Mouse (Mus musculus): Measurements from ENCODE around the gene Pycard. TPM values are rescaled to one million over a fixed set of nuclear protein-coding genes. Genes with fewer than 3 reads are reported as not detected.
"Not testable (repeated sequence)": the region's sequence is repeated elsewhere in the genome, so short reads cannot be mapped to it uniquely, and the experiment has no call there.

The Pycard gene
- total RNA-seq, 2 experiments from 2014 or later = 1.4 to 3.4 TPM

DNA sequence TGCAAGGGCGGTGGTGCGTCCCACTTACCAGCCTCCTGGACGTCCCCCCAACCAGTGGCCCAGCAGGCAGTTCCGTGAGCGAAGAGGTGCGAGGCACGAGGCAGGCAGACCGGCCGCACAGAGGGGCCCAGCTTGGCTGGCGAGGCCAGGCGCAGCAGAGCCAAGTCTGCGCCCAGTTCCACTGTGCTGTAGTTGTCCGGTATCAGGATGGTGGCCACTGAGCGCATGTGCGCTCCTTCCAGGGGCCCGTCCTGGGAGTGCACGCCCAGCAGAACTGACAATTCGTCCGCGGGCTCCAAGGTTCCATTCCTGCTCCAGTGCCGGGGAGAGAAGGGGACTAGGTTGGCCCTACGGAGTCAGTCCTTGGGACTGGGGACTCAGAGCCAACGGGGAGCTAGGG lies 49.1 kb downstream of the Pycard start:
- no peak for DNase-seq (ENCODE audit: extremely low spot score in 1 of 2, low spot score in 1 of 2)

GRCm38 (mm10) chr7:127942097-127942496 lies 51.6 kb downstream of the Pycard start:
- not testable (repeated sequence) for DNase-seq (ENCODE audit: extremely low spot score in 1 of 2, low spot score in 1 of 2)

Other genes with a start within 250 kb of the Pycard start
- 10 to 100 TPM; 63.4 to 66.7 TPM for gene Fbxl19, start 249.3 kb downstream of the Pycard start, total RNA-seq (2021)
- 10 to 100 TPM; 28.7 to 33.2 TPM for gene Orai3, start 224.1 kb downstream of the Pycard start, total RNA-seq (2021)
- 10 to 100 TPM; 35.1 to 50.0 TPM for gene Setd1a, start 217.2 kb downstream of the Pycard start, total RNA-seq (2021)
- 1 to 10 TPM; 3.7 to 5.7 TPM for gene Gm49388, start 208.3 kb downstream of the Pycard start, total RNA-seq (2021)
- 1 to 10 TPM; 4.5 to 5.3 TPM for gene Hsd3b7, start 193.3 kb downstream of the Pycard start, total RNA-seq (2021)
- gene Stx4a, start 169.6 kb downstream of the Pycard start, total RNA-seq (2021) = 10 to 100 TPM; 59.9 to 62.5 TPM
- gene Stx1b, start 169.3 kb downstream of the Pycard start, total RNA-seq (2021) = 100 to 1,000 TPM; 329 to 362 TPM
- gene Zfp646, start 117.6 kb downstream of the Pycard start, total RNA-seq (2021) = 10 to 100 TPM; 30.8 to 31.3 TPM
- gene Zfp668, start 117.0 kb downstream of the Pycard start, total RNA-seq (2021) = 10 to 100 TPM; 20.4 to 25.8 TPM
- 1 to 10 TPM; 1.9 to 2.6 TPM for gene Prss53, start 102.9 kb downstream of the Pycard start, total RNA-seq (2021)
- not detected for gene Gm21974, start 98.4 kb downstream of the Pycard start, total RNA-seq (2021)
- gene Vkorc1, start 98.2 kb downstream of the Pycard start, total RNA-seq (2021) = 10 to 100 TPM; 21.6 to 30.4 TPM
- 10 to 100 TPM; 41.4 to 51.6 TPM for gene Bckdk, start 89.8 kb downstream of the Pycard start, total RNA-seq (2021)
- gene Kat8, start 81.4 kb downstream of the Pycard start, total RNA-seq (2021) = 10 to 100 TPM; 27.8 to 33.9 TPM
- gene Prss8, start 63.8 kb downstream of the Pycard start, total RNA-seq (2021) = under 1 TPM; 0.35 to 0.52 TPM
- 10 to 100 TPM; 10.6 to 13.5 TPM for gene Prss36, start 47.1 kb downstream of the Pycard start, total RNA-seq (2021)
- gene Fus, start 26.4 kb downstream of the Pycard start, total RNA-seq (2021) = 100 to 1,000 TPM; 270 to 376 TPM
- gene Trim72, start 10.1 kb upstream of the Pycard start, total RNA-seq (2021) = under 1 TPM; 0.21 to 0.25 TPM
- gene Itgam, start 68.8 kb upstream of the Pycard start, total RNA-seq (2021) = 10 to 100 TPM; 13.1 to 13.9 TPM
- gene Gm49368, start 68.8 kb upstream of the Pycard start, total RNA-seq (2021) = not detected
- gene Itgax, start 135.7 kb upstream of the Pycard start, total RNA-seq (2021) = under 1 TPM; 0.09 to 0.20 TPM
- gene Itgad, start 160.5 kb upstream of the Pycard start, total RNA-seq (2021) = 1 to 10 TPM in 1 of 2 experiments, under 1 TPM in 1; 0.79 to 1.5 TPM
- gene Cox6a2, start 212.5 kb upstream of the Pycard start, total RNA-seq (2021) = 1 to 10 TPM; 2.7 to 4.4 TPM
- 10 to 100 TPM; 12.4 to 13.2 TPM for gene Armc5, start 243.5 kb upstream of the Pycard start, total RNA-seq (2021)
- gene 9130023H24Rik, start 244.2 kb upstream of the Pycard start, total RNA-seq (2021) = 1 to 10 TPM; 3.6 to 3.9 TPM